Mouse (Mus musculus) MEL (cell line): ENCODE measurements around the gene Adat2. TPM values are rescaled to one million over a fixed set of nuclear protein-coding genes. Genes with fewer than 3 reads are reported as not detected.

Experiments used
- DNase-seq: peaks from one replicate; pipeline ENCODE4 v3.0.0; 2011; ENCODE audit warnings: low read depth, low spot score
- H3K27ac ChIP-seq: 2 replicates; pipeline ENCODE4 v1.5.1; 2012; ENCODE audit warnings: low read depth, mild to moderate bottlenecking, control low read depth, low read length, moderate library complexity; ENCODE audit not compliant: control insufficient read depth
- H3K27me3 ChIP-seq, 2 experiments: fragments of 150-350 bp in 1 of 2; sonication (generic) in 1 of 2; 2 replicates each; pipeline ENCODE4 v1.6.1; 2012; ENCODE audit warnings: low read length in 2 of 2, mild to moderate bottlenecking in 2 of 2, improper control_type of control experiment in 1 of 2, moderate library complexity in 1 of 2; ENCODE audit not compliant: insufficient read depth in 2 of 2, control insufficient read depth in 1 of 2
- H3K36me3 ChIP-seq, 2 experiments: 2 replicates each; pipeline ENCODE4 v1.6.1; 2012 to 2014; ENCODE audit warnings: low read length in 2 of 2, improper control_type of control experiment in 1 of 2, inconsistent platforms in 1 of 2, mild to moderate bottlenecking in 1 of 2; ENCODE audit not compliant: insufficient read depth in 2 of 2, control insufficient read depth in 1 of 2
- H3K4me1 ChIP-seq, 2 experiments: fragments of 150-350 bp in 1 of 2; sonication (generic) in 1 of 2; 2 replicates each; pipeline ENCODE4 v1.6.1; 2012; ENCODE audit warnings: low read length in 2 of 2, improper control_type of control experiment in 1 of 2, mild to moderate bottlenecking in 1 of 2; ENCODE audit not compliant: insufficient read depth in 2 of 2, control insufficient read depth in 1 of 2
- H3K4me3 ChIP-seq, 2 experiments: fragments of 150-350 bp in 1 of 2; sonication (generic) in 1 of 2; 2 replicates each; pipeline ENCODE4 v1.5.1; 2012; ENCODE audit warnings: low read depth in 2 of 2, low read length in 2 of 2, mild to moderate bottlenecking in 2 of 2, moderate library complexity in 2 of 2, control low read depth in 1 of 2, improper control_type of control experiment in 1 of 2; ENCODE audit not compliant: control insufficient read depth in 1 of 2, insufficient read depth in 1 of 2
- H3K79me2 ChIP-seq: 2 replicates; pipeline ENCODE4 v1.6.1; 2012; ENCODE audit warnings: mild to moderate bottlenecking, low read length, moderate library complexity; ENCODE audit not compliant: control insufficient read depth, poor library complexity, insufficient read depth
- H3K9ac ChIP-seq: 2 replicates; pipeline ENCODE4 v1.6.1; 2012; ENCODE audit warnings: low read depth, mild to moderate bottlenecking, control low read depth, low read length, moderate library complexity; ENCODE audit not compliant: control insufficient read depth, poor library complexity, severe bottlenecking
- H3K9me3 ChIP-seq: fragments of 150-350 bp; sonication (generic); replicated peaks from 2 replicates; pipeline ENCODE4 v1.6.1; 2012; ENCODE audit warnings: mild to moderate bottlenecking, low read length, improper control_type of control experiment, moderate library complexity; ENCODE audit not compliant: insufficient read depth
- BHLHE40 ChIP-seq: IDR thresholded peaks from 2 replicates; pipeline ENCODE4 v1.6.1; 2012; ENCODE audit warnings: low read depth, mild to moderate bottlenecking, inconsistent platforms, low read length, improper control_type of control experiment, borderline replicate concordance
- CHD1 ChIP-seq: IDR thresholded peaks from 2 replicates; pipeline ENCODE4 v1.6.1; 2012; ENCODE audit warnings: low read depth, mild to moderate bottlenecking, inconsistent platforms, low read length, improper control_type of control experiment
- CTCF ChIP-seq, 3 experiments: IDR thresholded peaks in 2 of 3; conservative IDR thresholded peaks in 1 of 3; 2 replicates each; pipeline ENCODE4 v1.5.1; 2011 to 2012; ENCODE audit warnings: low read length in 3 of 3, low read depth in 2 of 3, mild to moderate bottlenecking in 2 of 3, improper control_type of control experiment in 1 of 3, inconsistent platforms in 1 of 3, mixed read lengths in 1 of 3, moderate library complexity in 1 of 3; ENCODE audit not compliant: control insufficient read depth in 1 of 3, insufficient read depth in 1 of 3, poor library complexity in 1 of 3, severe bottlenecking in 1 of 3
- E2F4 ChIP-seq: IDR thresholded peaks from 2 replicates; pipeline ENCODE4 v1.6.1; 2011; ENCODE audit warnings: low read depth, low read length, improper control_type of control experiment, borderline replicate concordance
- ELF1 ChIP-seq: IDR thresholded peaks from 2 replicates; pipeline ENCODE4 v1.6.1; 2014; ENCODE audit warnings: low read depth, mild to moderate bottlenecking, inconsistent platforms, low read length, improper control_type of control experiment, moderate library complexity
- EP300 ChIP-seq, 2 experiments: IDR thresholded peaks; 2 replicates each; pipeline ENCODE4 v1.6.1; 2011; ENCODE audit warnings: improper control_type of control experiment in 2 of 2, low read length in 2 of 2, low read depth in 1 of 2, mild to moderate bottlenecking in 1 of 2
- ETS1 ChIP-seq: IDR thresholded peaks from 2 replicates; pipeline ENCODE4 v1.6.1; 2012; ENCODE audit warnings: low read depth, mild to moderate bottlenecking, inconsistent platforms, low read length, improper control_type of control experiment, moderate library complexity
- GABPA ChIP-seq: IDR thresholded peaks from 2 replicates; pipeline ENCODE4 v1.6.1; 2012; ENCODE audit warnings: low read depth, mild to moderate bottlenecking, inconsistent platforms, low read length, improper control_type of control experiment, moderate library complexity
- GATA1 ChIP-seq: IDR thresholded peaks from 2 replicates; pipeline ENCODE4 v1.6.1; 2011; ENCODE audit warnings: low read depth, low read length, improper control_type of control experiment
- HCFC1 ChIP-seq: IDR thresholded peaks from 2 replicates; pipeline ENCODE4 v1.6.1; 2012; ENCODE audit warnings: low read depth, mild to moderate bottlenecking, inconsistent platforms, low read length, improper control_type of control experiment, moderate library complexity
- JUND ChIP-seq: IDR thresholded peaks from 2 replicates; pipeline ENCODE4 v1.6.1; 2011; ENCODE audit warnings: low read depth, mild to moderate bottlenecking, improper control_type of control experiment, low read length
- MAFK ChIP-seq: IDR thresholded peaks from 2 replicates; pipeline ENCODE4 v1.6.1; 2011; ENCODE audit warnings: low read depth, mild to moderate bottlenecking, low read length, improper control_type of control experiment, borderline replicate concordance
- MAX ChIP-seq: IDR thresholded peaks from 2 replicates; pipeline ENCODE4 v1.6.1; 2011; ENCODE audit warnings: low read length, improper control_type of control experiment
- MAZ ChIP-seq: IDR thresholded peaks from 2 replicates; pipeline ENCODE4 v1.6.1; 2012; ENCODE audit warnings: low read depth, mild to moderate bottlenecking, inconsistent platforms, low read length, improper control_type of control experiment
- MYB ChIP-seq: IDR thresholded peaks from 2 replicates; pipeline ENCODE4 v1.6.1; 2011; ENCODE audit warnings: mild to moderate bottlenecking, low read depth, low read length, improper control_type of control experiment
- NRF1 ChIP-seq: IDR thresholded peaks from 2 replicates; pipeline ENCODE4 v1.6.1; 2014; ENCODE audit warnings: low read depth, mild to moderate bottlenecking, inconsistent platforms, low read length, improper control_type of control experiment, moderate library complexity; ENCODE audit not compliant: poor library complexity, insufficient read depth, severe bottlenecking
- POLR2AphosphoS2 ChIP-seq: IDR thresholded peaks from 2 replicates; pipeline ENCODE4 v1.6.1; 2011; ENCODE audit warnings: low read length, improper control_type of control experiment
- RAD21 ChIP-seq: IDR thresholded peaks from 2 replicates; pipeline ENCODE4 v1.6.1; 2011; ENCODE audit warnings: mild to moderate bottlenecking, low read depth, low read length, improper control_type of control experiment
- RCOR1 ChIP-seq: IDR thresholded peaks from 2 replicates; pipeline ENCODE4 v1.6.1; 2012; ENCODE audit warnings: low read depth, mild to moderate bottlenecking, inconsistent platforms, low read length, improper control_type of control experiment
- ZKSCAN1 ChIP-seq: IDR thresholded peaks from 2 replicates; pipeline ENCODE4 v1.6.1; 2012; ENCODE audit warnings: low read depth, mild to moderate bottlenecking, inconsistent platforms, low read length, improper control_type of control experiment, moderate library complexity
- ZMIZ1 ChIP-seq: IDR thresholded peaks from 2 replicates; pipeline ENCODE4 v1.6.1; 2012; ENCODE audit warnings: low read depth, mild to moderate bottlenecking, inconsistent platforms, low read length, improper control_type of control experiment, moderate library complexity
- ZNF384 ChIP-seq: IDR thresholded peaks from 2 replicates; pipeline ENCODE4 v1.6.1; 2012; ENCODE audit warnings: low read depth, mild to moderate bottlenecking, inconsistent platforms, low read length, improper control_type of control experiment
- polyA plus RNA-seq, 2 experiments: library from polyadenylated mRNA; stranded (reverse) in 1 of 2; unstranded in 1 of 2; fragments of >175 nt in 1 of 2; fragments of >200 nt in 1 of 2; gene quantifications; 2 replicates each; pipeline versions ENCODE4 v1.2.1 to v1.2.4; 2012; ENCODE audit warnings: low replicate concordance in 2 of 2, low read depth in 1 of 2; ENCODE audit not compliant: insufficient read length in 2 of 2, insufficient read depth in 1 of 2, missing spikeins in 1 of 2
- total RNA-seq: library from RNA; depleted of rRNA; stranded (reverse); fragments of 300-350 nt; gene quantifications from 2 replicates; pipeline ENCODE4 v1.2.3, GENCODE M21; 2012

The Adat2 gene
- total and polyA plus RNA-seq, 3 experiments = 14.7 to 21.3 TPM; not detected in 1

GRCm38 (mm10) chr10:13541721-13542120, 11.0 kb upstream of the Adat2 start:
- no peaks in the 10 kb centered on the region for H3K27me3 ChIP-seq
- no peak for TF ChIP-seq GATA1
- no peak for TF ChIP-seq RCOR1
- no peak for TF ChIP-seq MYB
- no peak for TF ChIP-seq JUND
- TF ChIP-seq E2F4 = no peak
- TF ChIP-seq MAFK = no peak
- TF ChIP-seq ELF1 = no peak
- no peak for TF ChIP-seq RAD21
- no peak for TF ChIP-seq ETS1
- no peak for TF ChIP-seq ZNF384
- TF ChIP-seq POLR2AphosphoS2 = no peak
- no peak for TF ChIP-seq HCFC1
- TF ChIP-seq ZKSCAN1 = no peak
- no peak for TF ChIP-seq ZMIZ1
- TF ChIP-seq GABPA = no peak
- TF ChIP-seq EP300 (IDR thresholded peaks at IDR 0.05; ENCODE audit: low read depth in 1 of 2, low read length in 2 of 2) = no peak
- TF ChIP-seq BHLHE40 = no peak
- TF ChIP-seq, all 39 proteins: peak for 0
- Histone ChIP-seq H3K4me3 (no peak overlapping the region), H3K36me3 (peaks cover 0 to 2% of the 10 kb centered on the region in 2 experiments; a peak in 1 of 4 replicates), H3K9me3 (no peaks in the 10 kb centered on the region), H3K4me1 (no peaks in the 10 kb centered on the region), H3K9ac (no peak overlapping the region), H3K27ac (no peak overlapping the region), H3K79me2 (no peaks in the 10 kb centered on the region)
- no peak for DNase-seq

DNA sequence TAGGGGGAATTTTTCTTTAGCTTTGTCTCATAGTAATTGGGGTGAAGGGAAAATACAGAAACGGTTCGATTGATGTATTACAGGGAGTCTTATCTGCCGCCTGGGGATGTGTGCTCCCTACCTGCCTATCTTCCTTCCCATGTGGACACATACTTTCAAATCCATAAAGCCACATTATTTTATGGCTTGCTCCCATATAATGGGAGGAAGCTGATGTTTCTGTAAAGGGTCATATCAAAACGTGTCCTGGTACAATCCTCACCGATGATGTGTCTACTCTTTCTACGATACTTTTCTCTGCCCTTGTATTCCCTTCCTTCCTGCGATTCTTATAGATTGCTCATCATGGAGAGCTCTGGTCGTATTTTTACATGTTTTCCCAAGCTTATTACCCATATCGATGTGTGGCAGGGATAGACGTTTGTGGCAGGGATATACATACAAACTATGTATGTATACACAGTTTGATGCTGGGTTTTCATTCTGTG, 848 bp downstream of the Adat2 start:
- Histone ChIP-seq H3K79me2 (peaks cover 19% of the 10 kb centered on the region), H3K36me3 (peaks cover 4 to 5% of the 10 kb centered on the region in 2 experiments; a peak in 3 of 4 replicates), H3K27ac (peak overlapping the region; percentile 36), H3K9me3 (no peaks in the 10 kb centered on the region), H3K4me3 (peak overlapping the region; percentile 67 to 90), H3K4me1 (peaks cover 2 to 10% of the 10 kb centered on the region in 2 experiments; a peak in 3 of 4 replicates), H3K27me3 (no peaks in the 10 kb centered on the region), H3K9ac (peak overlapping the region; percentile 84)
- no peak for TF ChIP-seq HCFC1
- TF ChIP-seq ZKSCAN1 = no peak
- TF ChIP-seq POLR2AphosphoS2 = no peak
- TF ChIP-seq JUND = 0 out of 2 replicates have a peak, but pooled peaks have one; percentile 8
- TF ChIP-seq NRF1 = no peak
- no peak for TF ChIP-seq RAD21
- TF ChIP-seq MAX = no peak; the same call in 1 of the 2 replicates
- TF ChIP-seq CTCF (IDR thresholded peaks at IDR 0.05 in 2 of 3, conservative IDR thresholded peaks at IDR 0.05 in 1 of 3; ENCODE audit: control insufficient read depth in 1 of 3, insufficient read depth in 1 of 3, low read depth in 2 of 3, low read length in 3 of 3, poor library complexity in 1 of 3, severe bottlenecking in 1 of 3) = no peak
- TF ChIP-seq GATA1 = 0 out of 2 replicates have a peak, but pooled peaks have one; percentile 8
- TF ChIP-seq MAZ = no peak
- TF ChIP-seq CHD1 = no peak
- DNase-seq = peak; percentile 63
